Mouse (Mus musculus): ENCODE results near the gene Agbl4.

DNA sequence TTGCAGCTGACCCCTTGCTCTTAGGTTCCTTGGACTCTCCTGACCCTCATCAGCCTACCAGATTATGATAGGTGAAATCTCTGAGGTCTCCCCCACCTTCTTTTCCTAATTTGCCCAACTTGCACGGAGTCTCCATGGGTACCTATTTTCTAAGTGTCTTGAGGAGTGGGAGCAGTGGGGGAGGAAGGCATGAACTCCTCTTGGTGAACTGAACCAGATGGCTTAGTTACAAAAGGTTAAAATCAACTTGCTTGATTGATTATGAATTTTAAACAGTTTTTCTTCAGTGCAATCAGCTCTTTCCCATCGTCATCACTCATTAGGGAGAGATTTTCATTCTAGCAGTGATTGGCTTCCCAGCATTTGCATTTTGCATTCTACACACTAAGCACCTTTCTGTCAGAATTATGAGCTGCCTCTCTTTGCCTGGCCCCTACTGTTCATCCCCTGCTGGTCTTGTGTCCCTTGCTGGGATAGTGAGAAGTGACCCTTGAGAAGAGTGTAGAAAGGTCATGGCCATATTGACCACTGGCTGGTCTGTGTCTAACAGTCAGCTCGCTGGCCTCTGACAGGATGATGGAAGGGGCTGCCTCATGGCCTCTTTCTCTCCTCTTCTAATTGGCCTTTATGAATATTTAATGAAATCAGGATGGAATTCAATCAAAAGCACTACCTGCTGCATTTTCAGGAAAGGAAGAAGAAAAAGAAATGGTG lies 897.2 kb downstream of the Agbl4 start:
- no peak for TF ChIP-seq CEBPB (IDR thresholded peaks at IDR 0.05; ENCODE audit: low read depth)
- TF ChIP-seq CTCF (IDR thresholded peaks at IDR 0.05; ENCODE audit: control insufficient read depth, insufficient read depth, insufficient read length) = no peak
- TF ChIP-seq MAX (IDR thresholded peaks at IDR 0.05) = no peak
- TF ChIP-seq MYOG (IDR thresholded peaks at IDR 0.05; ENCODE audit: control insufficient read depth, extremely low read depth, insufficient read length) = no peak
- TF ChIP-seq USF1 (IDR thresholded peaks at IDR 0.05; ENCODE audit: low read depth) = no peak

Measured in C2C12 (cell line).